Mouse (Mus musculus): Measurements from ENCODE around the gene Spink8. TPM values are rescaled to one million over a fixed set of nuclear protein-coding genes. Genes with fewer than 3 reads are reported as not detected.

The Spink8 gene
- polyA plus RNA-seq, 2 experiments, result 0.09 to 1.3 TPM

DNA sequence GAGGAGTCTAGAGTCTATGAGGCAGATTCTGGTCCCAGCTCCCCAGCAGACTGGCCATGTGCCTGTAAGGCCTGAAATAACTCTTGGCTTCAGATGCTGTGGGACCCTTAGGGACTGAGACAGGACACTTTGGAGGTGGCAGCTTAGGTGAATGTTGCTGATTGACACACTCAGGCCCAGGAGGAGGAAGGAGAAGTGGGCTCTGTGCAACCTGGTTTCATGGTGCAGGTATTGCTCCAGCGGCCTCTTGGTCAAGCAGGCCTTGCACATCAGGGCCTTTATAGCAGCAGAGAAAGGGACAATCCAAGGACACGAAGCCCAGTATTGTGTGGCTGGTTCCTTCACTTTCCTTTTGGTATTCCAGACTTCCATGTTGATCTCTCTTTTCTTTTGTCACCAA, 42.3 kb downstream of the Spink8 start:
- 88% methylated on average over 2 of the region's 2 CpGs for WGBS
- TF ChIP-seq POLR2A (IDR thresholded peaks at IDR 0.05; ENCODE audit: borderline replicate concordance, extremely low read depth, insufficient read depth, insufficient read length), result no peak

DNA sequence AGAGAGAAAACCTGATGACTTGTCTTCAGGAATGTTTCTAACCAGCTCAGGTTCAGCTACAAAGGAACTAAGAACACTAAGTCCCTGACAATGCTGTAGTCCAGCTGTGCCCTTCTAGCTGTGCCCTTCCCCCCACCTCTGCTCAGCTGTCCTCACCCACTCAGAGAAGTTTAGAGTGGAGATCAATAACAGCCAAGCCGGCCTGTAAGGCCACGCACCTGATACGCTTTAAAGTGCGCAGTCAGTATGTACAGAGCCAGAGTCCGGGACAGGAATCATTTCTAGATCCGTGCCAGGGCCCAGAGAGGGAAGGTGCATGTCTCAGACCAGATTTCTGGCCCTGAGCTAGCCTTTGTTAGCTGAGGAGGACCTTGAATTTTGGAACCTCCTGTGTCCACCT, 43.9 kb downstream of the Spink8 start:
- no peak for TF ChIP-seq POLR2A (IDR thresholded peaks at IDR 0.05; ENCODE audit: borderline replicate concordance, extremely low read depth, insufficient read depth, insufficient read length)
- Histone ChIP-seq H3K9ac (ENCODE audit: low read depth, low read length, severe bottlenecking) (no peak overlapping the region), H3K36me3 (ENCODE audit: control insufficient read depth, insufficient read depth, low read length) (no peaks in the 10 kb centered on the region), H3K4me3 (replicated peaks; ENCODE audit: low read length) (no peak overlapping the region), H3K9me3 (ENCODE audit: control insufficient read depth, low read length) (no peaks in the 10 kb centered on the region), H3K27ac (replicated peaks; ENCODE audit: low read depth, low read length) (no peak overlapping the region), H3K27me3 (ENCODE audit: control insufficient read depth, insufficient read depth, low read length) (no peaks in the 10 kb centered on the region), H3K4me1 (ENCODE audit: control insufficient read depth, insufficient read depth, low read length) (no peaks in the 10 kb centered on the region), H3K4me2 (replicated peaks; ENCODE audit: low read depth, low read length, severe bottlenecking) (no peak overlapping the region)
- ATAC-seq (ENCODE audit: low FRiP score, low read depth), result no peak
- 73% methylated on average over 6 of the region's 6 CpGs for WGBS
- DNase-seq (ENCODE audit: low spot score), result no peak

More for the DNA sequence above, 42.3 kb downstream of the Spink8 start:
- Histone ChIP-seq H3K9ac (ENCODE audit: low read depth, low read length, severe bottlenecking) (no peak overlapping the region), H3K27ac (replicated peaks; ENCODE audit: low read depth, low read length) (no peak overlapping the region), H3K9me3 (ENCODE audit: control insufficient read depth, low read length) (no peaks in the 10 kb centered on the region), H3K4me2 (replicated peaks; ENCODE audit: low read depth, low read length, severe bottlenecking) (no peak overlapping the region), H3K4me1 (ENCODE audit: control insufficient read depth, insufficient read depth, low read length) (0 out of 2 replicates have a peak, but pooled peaks cover 3% of the 10 kb centered on the region), H3K27me3 (ENCODE audit: control insufficient read depth, insufficient read depth, low read length) (no peaks in the 10 kb centered on the region), H3K36me3 (ENCODE audit: control insufficient read depth, insufficient read depth, low read length) (no peaks in the 10 kb centered on the region), H3K4me3 (replicated peaks; ENCODE audit: low read length) (no peak overlapping the region)
- no peak for ATAC-seq (ENCODE audit: low FRiP score, low read depth)
- no peak for DNase-seq (ENCODE audit: low spot score)

DNA sequence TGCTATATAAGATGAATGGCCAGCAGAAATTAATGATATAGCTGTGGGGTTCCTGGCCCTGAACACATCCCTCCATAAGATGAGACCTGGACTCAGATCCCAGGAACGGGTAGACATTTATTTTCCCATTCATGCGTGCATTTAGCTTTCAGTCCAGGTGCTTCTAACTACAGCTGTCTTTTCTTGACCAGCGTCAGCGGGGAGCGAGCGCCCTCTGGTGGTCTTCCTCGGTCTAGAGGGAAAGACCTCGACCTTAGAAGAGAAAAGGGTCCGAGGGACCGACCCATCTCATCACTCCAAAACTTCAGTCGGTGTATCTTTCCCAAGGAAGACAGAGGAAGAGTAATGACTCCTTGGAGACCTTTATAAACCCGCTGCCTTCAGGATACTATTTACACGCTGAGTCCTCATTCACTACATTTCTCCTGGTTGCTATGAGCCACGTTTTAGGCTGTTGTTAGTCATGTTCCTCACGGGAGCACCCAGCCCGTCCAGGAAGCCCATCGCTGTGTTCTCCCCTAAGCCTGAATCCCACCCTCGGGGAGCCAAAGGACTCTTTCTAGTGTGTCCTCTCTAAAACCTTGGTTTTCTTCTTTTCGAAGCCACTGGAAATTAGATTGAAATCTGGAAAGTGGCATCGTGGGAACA, 50.4 kb downstream of the Spink8 start:
- DNase-seq (ENCODE audit: low spot score), result peak; percentile 76
- no peak overlapping the region for H3K4me3 ChIP-seq (replicated peaks; ENCODE audit: low read length)
- no peak overlapping the region for H3K27ac ChIP-seq (replicated peaks; ENCODE audit: low read depth, low read length)
- H3K9ac ChIP-seq (ENCODE audit: low read depth, low read length, severe bottlenecking), result no peak overlapping the region
- H3K4me1 ChIP-seq (ENCODE audit: control insufficient read depth, insufficient read depth, low read length), result no peaks in the 10 kb centered on the region
- TF ChIP-seq POLR2A (IDR thresholded peaks at IDR 0.05; ENCODE audit: borderline replicate concordance, extremely low read depth, insufficient read depth, insufficient read length), result no peak
- 16% methylated on average over 20 of the region's 20 CpGs for WGBS
- ATAC-seq (ENCODE audit: low FRiP score, low read depth), result peak; percentile 62
- H3K27me3 ChIP-seq (ENCODE audit: control insufficient read depth, insufficient read depth, low read length), result no peaks in the 10 kb centered on the region
- H3K4me2 ChIP-seq (replicated peaks; ENCODE audit: low read depth, low read length, severe bottlenecking), result peak overlapping the region; percentile 30
- no peaks in the 10 kb centered on the region for H3K9me3 ChIP-seq (ENCODE audit: control insufficient read depth, low read length)
- H3K36me3 ChIP-seq (ENCODE audit: control insufficient read depth, insufficient read depth, low read length), result no peaks in the 10 kb centered on the region

DNA sequence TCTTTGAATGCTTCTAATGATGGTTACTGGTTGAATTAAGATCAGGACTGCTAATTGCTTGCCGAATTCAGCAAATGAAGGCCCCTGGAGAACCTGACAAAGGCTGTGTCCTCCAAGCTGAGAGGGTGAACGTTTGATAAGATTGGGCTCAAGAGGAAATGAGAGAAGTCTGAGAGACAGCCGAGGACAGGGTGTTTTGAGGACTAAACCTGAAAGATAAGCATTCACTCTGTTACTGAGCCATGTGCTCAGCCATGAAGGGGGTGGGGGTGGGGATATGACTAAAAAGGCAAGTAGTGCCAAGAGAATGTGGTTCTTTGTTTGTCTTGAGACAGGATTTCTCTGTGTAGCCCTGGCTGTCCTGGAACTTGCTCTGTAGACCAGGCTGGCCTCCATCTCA, 51.0 kb downstream of the Spink8 start:
- no peak for TF ChIP-seq POLR2A (IDR thresholded peaks at IDR 0.05; ENCODE audit: borderline replicate concordance, extremely low read depth, insufficient read depth, insufficient read length)
- 65% methylated on average over 3 of the region's 3 CpGs for WGBS
- Histone ChIP-seq H3K27ac (replicated peaks; ENCODE audit: low read depth, low read length) (no peak overlapping the region), H3K4me3 (replicated peaks; ENCODE audit: low read length) (no peak overlapping the region), H3K27me3 (ENCODE audit: control insufficient read depth, insufficient read depth, low read length) (no peaks in the 10 kb centered on the region), H3K9ac (ENCODE audit: low read depth, low read length, severe bottlenecking) (no peak overlapping the region), H3K4me1 (ENCODE audit: control insufficient read depth, insufficient read depth, low read length) (no peaks in the 10 kb centered on the region), H3K9me3 (ENCODE audit: control insufficient read depth, low read length) (no peaks in the 10 kb centered on the region), H3K36me3 (ENCODE audit: control insufficient read depth, insufficient read depth, low read length) (no peaks in the 10 kb centered on the region), H3K4me2 (replicated peaks; ENCODE audit: low read depth, low read length, severe bottlenecking) (no peak overlapping the region)
- ATAC-seq (ENCODE audit: low FRiP score, low read depth) (no peak), DNase-seq (ENCODE audit: low spot score) (no peak)

DNA sequence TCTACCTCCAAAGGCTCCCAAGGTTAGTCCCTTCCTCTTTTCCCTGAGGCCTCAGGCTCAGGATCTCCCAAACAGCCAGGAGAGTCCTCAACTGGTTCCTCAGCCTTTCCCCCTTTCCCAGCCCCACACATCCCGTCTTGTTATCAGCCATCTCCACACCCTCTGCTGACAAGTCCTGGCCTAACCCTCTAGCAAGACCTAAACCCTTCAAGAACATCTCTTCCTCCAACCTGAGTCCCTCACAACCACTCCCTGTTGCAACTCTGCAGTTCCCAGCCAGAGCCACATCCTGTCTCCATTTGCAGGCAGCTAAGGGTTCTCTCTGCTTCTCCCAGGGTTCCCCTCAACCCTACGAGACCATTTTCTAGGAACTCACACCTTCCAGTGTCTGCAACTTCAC, 54.1 kb downstream of the Spink8 start:
- Histone ChIP-seq H3K27ac (replicated peaks; ENCODE audit: low read depth, low read length) (no peak overlapping the region), H3K4me1 (ENCODE audit: control insufficient read depth, insufficient read depth, low read length) (no peaks in the 10 kb centered on the region), H3K4me2 (replicated peaks; ENCODE audit: low read depth, low read length, severe bottlenecking) (no peak overlapping the region), H3K4me3 (replicated peaks; ENCODE audit: low read length) (no peak overlapping the region), H3K9ac (ENCODE audit: low read depth, low read length, severe bottlenecking) (no peak overlapping the region), H3K9me3 (ENCODE audit: control insufficient read depth, low read length) (no peaks in the 10 kb centered on the region), H3K36me3 (ENCODE audit: control insufficient read depth, insufficient read depth, low read length) (no peaks in the 10 kb centered on the region), H3K27me3 (ENCODE audit: control insufficient read depth, insufficient read depth, low read length) (no peaks in the 10 kb centered on the region)
- DNase-seq (ENCODE audit: low spot score) (no peak), ATAC-seq (ENCODE audit: low FRiP score, low read depth) (no peak)
- WGBS, result 51% methylated on average over 2 of the region's 2 CpGs
- TF ChIP-seq POLR2A (IDR thresholded peaks at IDR 0.05; ENCODE audit: borderline replicate concordance, extremely low read depth, insufficient read depth, insufficient read length), result no peak
